Mouse (Mus musculus): ENCODE results near the gene Gdpd3. TPM values are rescaled to one million over a fixed set of nuclear protein-coding genes. Genes with fewer than 3 reads are reported as not detected.
A peak's percentile ranks its signal among the peaks of the same experiment; 100 is the strongest.

Gdpd3 gene
- total and polyA plus RNA-seq, 3 experiments: 1.3 to 1.6 (median 1.5) TPM

DNA sequence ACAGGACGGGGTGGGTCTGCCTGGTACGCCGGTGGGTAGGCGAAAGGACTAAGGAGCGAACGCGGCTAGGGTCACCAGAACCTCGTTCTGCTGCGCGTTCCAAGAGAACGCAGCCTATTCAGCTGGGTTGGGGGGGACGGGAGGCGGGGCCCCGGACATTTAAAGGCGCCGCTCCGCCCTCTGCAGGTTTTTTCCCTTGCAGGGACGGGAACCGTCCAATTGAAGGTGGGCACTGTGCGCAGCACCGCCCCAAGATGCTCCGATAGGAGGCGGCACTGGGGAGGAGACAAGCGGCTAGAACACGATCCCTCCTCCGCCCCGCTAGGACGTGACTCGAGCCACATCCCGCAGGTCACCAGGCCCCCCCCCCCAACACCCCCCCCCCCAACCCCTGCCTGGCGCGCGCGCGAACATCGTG is 32.9 kb downstream of the Gdpd3 start:
- in situ Hi-C loops (cut with MboI; ENCODE audit: low pct_ligation_motif_present, low pct_unique_long_range_greater_than_20kb, low sequenced_read_pairs): no loop called here
- DNase-seq (ENCODE audit: extremely low read depth): peak; percentile 98
- TF ChIP-seq SMC3 (IDR thresholded peaks at IDR 0.05; ENCODE audit: low read depth, low read length) (no peak), KAT2A (IDR thresholded peaks at IDR 0.05; ENCODE audit: insufficient replicate concordance, low read length) (no peak), CHD1 (IDR thresholded peaks at IDR 0.05; ENCODE audit: low read depth, low read length) (no peak), NRF1 (IDR thresholded peaks at IDR 0.05; ENCODE audit: low read depth, low read length) (peak; percentile 73), MAFK (IDR thresholded peaks at IDR 0.05; ENCODE audit: insufficient replicate concordance, low read length) (no peak), TCF12 (IDR thresholded peaks at IDR 0.05; ENCODE audit: low read depth, low read length) (peak; percentile 76), MYC (IDR thresholded peaks at IDR 0.05; ENCODE audit: low read depth, low read length) (no peak), UBTF (IDR thresholded peaks at IDR 0.05; ENCODE audit: low read depth, low read length) (no peak), USF1 (IDR thresholded peaks at IDR 0.05; ENCODE audit: low read depth, low read length) (no peak), GABPA (IDR thresholded peaks at IDR 0.05; ENCODE audit: insufficient replicate concordance, low read depth, low read length) (no peak), ELF1 (IDR thresholded peaks at IDR 0.05; ENCODE audit: low read depth, low read length) (no peak), JUN (IDR thresholded peaks at IDR 0.05; ENCODE audit: insufficient read depth, low read depth, low read length) (no peak), BHLHE40 (IDR thresholded peaks at IDR 0.05; ENCODE audit: low read depth, low read length) (no peak; the same call in 1 of the 2 replicates), POLR2AphosphoS2 (IDR thresholded peaks at IDR 0.05; ENCODE audit: low read depth, low read length) (peak; percentile 95), TBP (conservative IDR thresholded peaks at IDR 0.05; ENCODE audit: low read depth, low read length) (peak; percentile 95), SIN3A (IDR thresholded peaks at IDR 0.05; ENCODE audit: low read length) (peak; percentile 40), MAZ (IDR thresholded peaks at IDR 0.05; ENCODE audit: low read depth, low read length) (no peak; the same call in 1 of the 2 replicates), CHD2 (IDR thresholded peaks at IDR 0.05; ENCODE audit: low read length) (0 out of 2 replicates have a peak, but pooled peaks have one; percentile 29), EP300 (IDR thresholded peaks at IDR 0.05; ENCODE audit: low read length) (no peak), IRF4 (IDR thresholded peaks at IDR 0.05; ENCODE audit: low read depth, low read length) (0 out of 2 replicates have a peak, but pooled peaks have one; percentile 5), JUND (conservative IDR thresholded peaks at IDR 0.05; ENCODE audit: low read depth, low read length) (no peak), HCFC1 (IDR thresholded peaks at IDR 0.05; ENCODE audit: low read depth, low read length) (no peak), MAX (IDR thresholded peaks at IDR 0.05; ENCODE audit: low read length) (no peak), ETS1 (conservative IDR thresholded peaks at IDR 0.05; ENCODE audit: low read depth, low read length) (no peak), NELFE (IDR thresholded peaks at IDR 0.05; ENCODE audit: low read depth, low read length) (peak; percentile 97), RCOR1 (conservative IDR thresholded peaks at IDR 0.05; ENCODE audit: low read depth, low read length) (0 out of 2 replicates have a peak, but pooled peaks have one; percentile 5), MXI1 (IDR thresholded peaks at IDR 0.05; ENCODE audit: low read depth, low read length) (no peak; the same call in 1 of the 2 replicates), MEF2A (IDR thresholded peaks at IDR 0.05; ENCODE audit: borderline replicate concordance, low read depth, low read length) (no peak), USF2 (conservative IDR thresholded peaks at IDR 0.05; ENCODE audit: low read depth, low read length) (no peak), PAX5 (IDR thresholded peaks at IDR 0.05; ENCODE audit: low read length) (no peak), E2F4 (IDR thresholded peaks at IDR 0.05; ENCODE audit: insufficient replicate concordance, low read depth, low read length) (no peak), ZC3H11A (IDR thresholded peaks at IDR 0.05; ENCODE audit: low read depth, low read length) (no peak), ZKSCAN1 (IDR thresholded peaks at IDR 0.05; ENCODE audit: borderline replicate concordance, low read depth, low read length) (no peak), RAD21 (IDR thresholded peaks at IDR 0.05; ENCODE audit: low read depth, low read length) (no peak), POLR2A (IDR thresholded peaks at IDR 0.05; ENCODE audit: low read depth, low read length) (peak; percentile 96), ZMIZ1 (IDR thresholded peaks at IDR 0.05; ENCODE audit: low read depth, low read length) (peak; percentile 95), ZNF384 (IDR thresholded peaks at IDR 0.05; ENCODE audit: low read depth, low read length) (peak; percentile 82), CTCF (conservative IDR thresholded peaks at IDR 0.05 in 1 of 2, IDR thresholded peaks at IDR 0.05 in 1 of 2; ENCODE audit: low read depth in 2 of 2, low read length in 2 of 2) (no peak; a peak in 1 of 4 replicates)
- H3K4me2 ChIP-seq (ENCODE audit: insufficient read depth, low read depth, poor library complexity, severe bottlenecking): no peak overlapping the region
- H3K27ac ChIP-seq (ENCODE audit: insufficient read depth, low read depth): peak overlapping the region; percentile 99
- H3K27me3 ChIP-seq (replicated peaks): no peaks in the 10 kb centered on the region
- peak overlapping the region; percentile 80 to 100 (median 95) for H3K4me3 ChIP-seq (replicated peaks in 1 of 3; ENCODE audit: low read depth in 2 of 3, low read length in 2 of 3, poor library complexity in 1 of 3)
- dilution Hi-C loops (cut with MboI; ENCODE audit: extremely low pct_ligation_motif_present, extremely low pct_unique_long_range_greater_than_20kb, low sequenced_read_pairs): no loop called here
- peaks cover 26% of the 10 kb centered on the region for H3K79me2 ChIP-seq (replicated peaks; ENCODE audit: control insufficient read depth, extremely low read depth, insufficient read depth, poor library complexity, severe bottlenecking)
- H3K4me1 ChIP-seq (ENCODE audit: control insufficient read depth in 1 of 2, insufficient read depth in 2 of 2): peaks cover 6 to 42% of the 10 kb centered on the region in 2 experiments; a peak in 3 of 4 replicates
- peak overlapping the region; percentile 96 for H3K9ac ChIP-seq (ENCODE audit: insufficient read depth, low read depth)
- H3K36me3 ChIP-seq (replicated peaks in 1 of 2; ENCODE audit: control insufficient read depth in 1 of 2, insufficient read depth in 1 of 2, low read length in 1 of 2): peaks cover 30 to 42% of the 10 kb centered on the region in 2 experiments
- H3K9me3 ChIP-seq (replicated peaks; ENCODE audit: low read length): no peaks in the 10 kb centered on the region

All from CH12.LX (cell line).